Mouse (Mus musculus) cerebellum, postnatal 36 days (tissue): ENCODE measurements around the gene Mat2a.
"Not testable (repeated sequence)": the region's sequence is repeated elsewhere in the genome, so short reads cannot be mapped to it uniquely, and the experiment has no call there.

Experiments used
- DNase-seq, 2 experiments: peaks; one replicate each; pipeline ENCODE4 v3.0.0; 2021 to 2022; ENCODE audit warnings: mixed read lengths in 2 of 2

The Mat2a gene

GRCm38 (mm10) chr6:72454833-72455373 is 15.5 kb upstream of the Mat2a start:
- no peak for DNase-seq

- DNase-seq, result no peak
These were observed 14.9 kb upstream of the Mat2a start for GRCm38 (mm10) chr6:72454072-72454746.

DNA sequence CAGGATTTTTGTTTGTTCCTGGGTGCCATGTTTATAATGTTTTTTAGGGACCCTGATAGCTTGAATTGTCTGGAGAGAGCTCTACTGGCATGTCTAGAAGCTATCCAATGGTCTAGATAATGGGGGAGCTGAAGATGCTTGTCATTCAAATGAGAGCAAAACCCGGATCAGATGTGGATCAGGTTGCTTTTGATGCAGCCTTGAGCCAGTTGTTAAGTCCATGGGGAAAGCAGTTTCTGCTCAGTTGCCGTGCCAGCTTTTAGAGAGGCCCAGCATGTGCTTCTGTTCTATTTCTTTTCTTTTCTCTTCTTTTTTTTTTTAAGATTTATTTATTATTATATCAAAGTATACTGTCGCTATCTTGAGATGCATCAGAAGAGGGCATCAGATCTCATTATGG is 14.2 kb upstream of the Mat2a start:
- no peak for DNase-seq

- DNase-seq, result no peak
These were observed 13.0 kb upstream of the Mat2a start for GRCm38 (mm10) chr6:72452329-72452728.

- DNase-seq, result not testable (repeated sequence)
These were observed 12.4 kb upstream of the Mat2a start for GRCm38 (mm10) chr6:72451778-72452177.

DNA sequence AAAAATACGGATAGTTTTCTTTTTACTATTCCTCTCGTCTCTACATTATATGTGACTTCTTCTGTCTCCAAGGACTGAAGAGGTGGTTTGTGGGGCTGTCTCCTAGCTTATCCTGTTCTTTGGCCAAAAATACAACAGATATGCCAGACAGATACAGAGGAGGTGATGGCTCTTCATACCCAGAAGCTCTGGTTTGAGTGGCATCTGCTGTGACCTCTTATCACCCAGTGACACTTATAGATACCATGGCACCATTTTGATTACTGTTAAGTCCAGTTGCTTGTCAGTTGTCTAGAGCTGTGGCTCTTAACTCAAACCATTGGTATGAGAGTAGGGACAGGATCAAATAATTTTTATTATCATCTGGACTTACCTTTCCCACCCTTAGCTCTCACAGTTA is 8.1 kb upstream of the Mat2a start:
- no peak for DNase-seq

DNA sequence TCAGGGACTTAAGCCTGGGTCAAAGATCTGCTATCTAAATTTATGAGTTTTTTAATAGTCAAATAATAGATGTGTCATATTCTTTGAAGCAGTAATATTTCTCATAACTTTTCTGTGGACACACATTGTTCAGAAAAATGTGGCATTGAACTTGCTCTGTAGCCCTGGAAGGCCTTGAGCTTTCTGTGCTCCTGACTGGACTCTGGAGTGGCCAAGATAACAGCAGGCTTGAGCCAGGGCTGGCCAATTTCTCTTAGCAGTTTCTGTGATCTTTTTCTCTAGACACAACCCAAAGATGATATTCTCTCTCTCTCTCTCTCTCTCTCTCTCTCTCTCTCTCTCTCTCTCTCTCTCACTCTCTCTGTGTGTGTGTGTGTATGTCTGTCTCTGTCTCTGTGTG is 5.7 kb upstream of the Mat2a start:
- no peak for DNase-seq

DNA sequence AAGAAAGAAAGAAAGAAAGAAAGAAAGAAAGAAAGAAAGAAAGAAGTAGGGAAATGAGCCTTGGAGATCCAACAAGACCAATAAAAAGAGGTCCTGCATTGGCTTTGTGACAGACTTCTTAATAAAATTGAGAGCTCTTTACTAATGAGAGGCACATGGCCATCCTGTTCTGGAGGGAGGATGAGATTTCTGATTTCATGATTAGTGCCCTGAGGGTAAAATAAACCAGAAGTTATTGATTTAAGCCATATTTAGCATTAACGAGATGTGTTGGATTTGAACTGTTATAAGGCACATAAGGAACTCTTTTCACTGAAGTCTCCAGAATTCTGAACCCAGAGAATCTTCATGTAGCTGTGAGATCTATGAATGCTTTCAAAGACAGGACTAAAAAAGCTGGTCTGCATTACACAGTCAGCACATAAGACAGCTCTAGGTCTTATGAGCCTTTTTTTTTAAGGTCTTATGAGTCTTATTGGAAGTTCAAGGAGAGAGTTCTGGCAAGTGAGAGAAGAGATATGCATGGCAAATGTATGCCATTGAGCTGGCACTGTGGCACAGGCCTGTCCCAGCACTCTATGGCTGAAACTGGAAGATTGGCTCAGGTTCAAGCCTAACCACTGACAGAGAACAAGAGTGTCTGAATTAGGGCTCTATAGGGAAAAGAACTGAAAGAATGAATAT is 3.7 kb upstream of the Mat2a start:
- DNase-seq, result no peak

- DNase-seq, result peak; percentile 24 to 51
These were observed 1.0 kb upstream of the Mat2a start for GRCm38 (mm10) chr6:72440186-72440990.

DNA sequence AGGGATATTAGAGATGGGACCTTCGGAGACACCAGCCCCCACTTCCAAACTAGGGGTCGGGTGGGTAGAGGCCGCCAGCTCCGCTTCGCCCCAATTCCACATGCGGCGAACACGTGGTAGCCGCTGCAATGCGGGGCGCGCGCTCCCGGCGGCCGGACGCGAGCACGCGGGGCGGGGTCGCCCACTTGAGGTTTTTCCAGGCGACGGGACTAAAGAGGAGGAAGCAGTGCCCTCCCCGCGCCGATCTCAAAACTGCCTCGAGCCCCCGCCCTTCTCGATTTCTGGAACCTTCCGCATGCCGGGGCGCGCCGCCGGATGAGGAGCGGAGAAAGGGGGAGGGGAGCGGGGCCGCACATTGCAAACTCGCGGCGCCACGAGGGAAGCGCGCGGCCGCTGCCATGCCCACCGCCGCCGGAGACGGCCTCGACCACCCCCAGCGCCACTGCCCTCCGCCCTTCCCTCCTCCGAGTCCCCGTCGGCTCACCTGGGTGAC is 450 bp downstream of the Mat2a start:
- DNase-seq, result peak; percentile 88 to 91

- DNase-seq, result no peak
These were observed 1.1 kb downstream of the Mat2a start for GRCm38 (mm10) chr6:72438226-72438625.

- DNase-seq, result no peak
These were observed 7.2 kb downstream of the Mat2a start for GRCm38 (mm10) chr6:72432153-72432552.

DNA sequence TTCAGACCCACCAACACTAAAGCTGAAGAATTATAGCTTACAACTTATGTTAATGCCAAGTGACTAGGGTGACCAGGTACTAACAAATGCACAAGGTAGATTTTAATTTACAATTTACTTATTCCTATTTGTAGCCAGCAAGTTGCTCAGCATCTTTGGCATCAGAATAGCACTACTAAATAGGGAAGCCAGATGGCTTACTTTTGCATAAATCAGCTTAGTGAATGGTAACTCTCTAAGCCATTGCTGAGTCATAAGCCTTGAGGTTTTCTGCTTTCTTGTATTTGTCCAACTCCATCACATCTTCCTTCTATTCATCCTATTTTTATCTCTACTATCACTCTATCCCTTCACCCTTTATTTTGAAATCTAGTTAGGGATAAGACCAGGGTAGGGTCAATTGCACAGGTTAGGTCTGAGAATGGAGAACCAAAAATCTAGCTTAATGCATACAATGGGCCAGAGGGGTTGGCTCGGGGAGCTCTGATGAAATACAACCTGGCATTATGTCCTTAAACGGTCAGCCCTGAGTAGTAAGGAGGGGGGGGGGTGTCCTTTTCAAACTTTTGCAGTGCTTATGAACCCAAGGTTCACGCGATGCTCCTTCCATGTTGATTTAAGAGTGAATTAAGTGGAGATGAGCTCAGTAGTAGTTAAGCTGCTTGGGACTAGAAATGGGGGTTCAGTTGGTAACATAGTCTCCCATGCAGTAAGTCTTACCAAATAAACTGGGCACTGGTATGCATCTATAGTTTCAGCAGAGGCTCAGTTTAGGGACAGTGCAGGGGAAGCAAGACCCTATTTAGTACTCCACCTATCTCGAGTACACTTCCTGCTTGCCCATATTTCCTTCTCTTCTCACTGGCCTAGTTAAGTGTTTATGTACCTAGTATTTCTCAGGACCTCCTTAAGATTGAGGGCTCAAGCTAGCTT is 8.1 kb downstream of the Mat2a start:
- no peak for DNase-seq

GRCm38 (mm10) chr6:72429061-72429842 is 10.1 kb downstream of the Mat2a start:
- no peak for DNase-seq

DNA sequence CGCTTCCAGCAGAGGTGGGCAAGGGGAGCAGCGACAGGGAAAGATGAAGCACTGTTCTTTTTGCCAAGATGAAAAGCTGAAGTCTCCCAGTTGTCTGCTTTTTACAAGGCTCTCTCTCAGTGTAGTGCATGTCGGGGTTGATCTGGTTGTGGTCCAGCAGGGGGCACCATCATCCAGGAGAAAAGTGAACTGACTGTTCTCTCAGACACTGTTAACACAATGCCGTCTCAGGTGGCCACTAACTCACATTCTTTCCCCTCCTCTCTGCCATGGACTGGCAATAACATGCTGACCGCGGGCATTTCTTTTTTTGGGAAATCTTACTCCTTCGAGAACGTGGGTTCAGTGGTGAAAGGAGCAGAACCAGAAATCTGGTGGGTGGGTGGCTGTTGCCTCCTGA is 11.3 kb downstream of the Mat2a start:
- peak; percentile 80 to 81 for DNase-seq

- DNase-seq, result no peak
These were observed 13.7 kb downstream of the Mat2a start for GRCm38 (mm10) chr6:72425646-72426045.

- no peak for DNase-seq
These were observed 18.5 kb downstream of the Mat2a start for GRCm38 (mm10) chr6:72420901-72421300.

DNA sequence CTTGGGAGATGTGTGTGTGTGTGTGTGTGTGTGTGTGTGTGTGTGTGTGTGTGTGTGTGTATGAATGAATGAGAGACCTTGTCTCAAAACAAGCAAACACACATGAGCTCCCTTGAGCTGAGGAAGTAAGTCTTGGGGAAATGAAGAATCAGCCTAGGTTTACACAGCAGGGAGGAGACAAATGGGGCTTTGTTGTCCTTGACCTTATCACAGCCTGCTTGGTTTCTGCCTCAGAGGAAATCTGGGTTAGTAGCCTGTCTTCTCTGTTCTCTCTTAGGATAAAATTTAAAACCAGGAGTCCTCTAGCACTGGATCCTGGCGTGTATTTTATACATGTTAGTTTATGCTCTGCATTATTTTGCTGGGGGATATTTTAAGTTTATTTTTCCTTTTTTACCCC is 19.6 kb downstream of the Mat2a start:
- no peak for DNase-seq

- no peak for DNase-seq
These were observed 21.1 kb downstream of the Mat2a start for GRCm38 (mm10) chr6:72418279-72418678.

DNA sequence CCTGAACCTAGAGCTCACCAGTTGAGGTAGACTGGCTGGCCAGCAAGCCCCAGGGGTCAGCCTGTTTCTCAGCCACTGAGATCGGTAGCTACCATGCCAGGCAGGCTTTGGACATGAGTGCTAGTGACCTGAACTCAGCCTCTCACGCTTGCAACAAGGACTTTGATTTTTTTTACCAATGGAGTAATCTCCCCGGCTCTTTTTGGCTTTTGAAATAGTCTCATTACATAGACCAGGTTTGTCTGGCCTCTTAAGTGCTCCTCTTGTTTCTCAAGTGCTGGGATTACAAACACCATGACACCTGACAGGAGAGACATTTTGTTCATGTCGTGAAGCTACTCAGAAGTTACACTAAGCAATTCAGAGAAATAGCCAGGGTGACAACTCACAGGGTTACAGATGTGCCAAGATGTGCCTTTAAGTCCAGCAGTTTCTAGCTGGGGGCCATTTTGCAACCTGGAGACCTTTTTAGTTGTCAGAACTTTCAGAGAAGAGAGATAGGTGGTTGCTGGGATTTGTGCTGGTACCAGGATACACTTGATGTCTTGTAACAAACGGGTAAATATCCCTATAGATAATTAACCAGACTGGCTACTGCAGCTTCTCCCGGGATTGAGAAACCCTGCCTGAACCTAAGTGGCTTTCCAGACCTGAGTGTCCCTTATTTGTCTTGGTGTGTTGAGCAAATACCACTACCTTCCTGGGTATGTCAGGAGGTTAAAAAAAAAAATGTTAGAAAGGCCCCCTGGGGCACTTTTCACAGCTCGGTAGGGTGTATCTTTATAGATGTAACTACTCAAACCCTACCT is 23.2 kb downstream of the Mat2a start:
- DNase-seq, result no peak
